Mouse (Mus musculus) stomach, postnatal 0 days (tissue): ENCODE data around the gene Pear1. TPM values are rescaled to one million over a fixed set of nuclear protein-coding genes. Genes with fewer than 3 reads are reported as not detected.

Experiments used
- ATAC-seq: fragments of 200-750 bp; cut with Nextera tagmentation; 2 replicates; pipeline ENCODE4 v1.8.0; 2017; ENCODE audit not compliant: low FRiP score, low TSS enrichment
- DNase-seq: peaks from one replicate; pipeline ENCODE4 v3.0.0-alpha.2; 2016; ENCODE audit warnings: low spot score
- H3K27ac ChIP-seq: fragments of 300-500 bp; sonication (generic); replicated peaks from 2 replicates; pipeline ENCODE4 v1.5.1; 2014; ENCODE audit warnings: mild to moderate bottlenecking, control low read depth
- H3K27me3 ChIP-seq: fragments of 300-500 bp; sonication (generic); 2 replicates; pipeline ENCODE4 v1.6.1; 2014; ENCODE audit warnings: low read length; ENCODE audit not compliant: control insufficient read depth, insufficient read depth
- H3K36me3 ChIP-seq: fragments of 300-500 bp; sonication (generic); 2 replicates; pipeline ENCODE4 v1.6.1; 2014; ENCODE audit warnings: low read length, mixed read lengths; ENCODE audit not compliant: control insufficient read depth, insufficient read depth
- H3K4me1 ChIP-seq: fragments of 300-500 bp; sonication (generic); replicated peaks from 2 replicates; pipeline ENCODE4 v1.6.1; 2014; ENCODE audit warnings: antibody characterized with exemption; ENCODE audit not compliant: control insufficient read depth, insufficient read depth
- H3K4me2 ChIP-seq: fragments of 300-500 bp; sonication (generic); replicated peaks from 2 replicates; pipeline ENCODE4 v1.6.1; 2014; ENCODE audit warnings: low read depth, mild to moderate bottlenecking, control low read depth, moderate library complexity
- H3K4me3 ChIP-seq: fragments of 300-500 bp; sonication (generic); 2 replicates; pipeline ENCODE4 v1.5.1; 2014; ENCODE audit warnings: low read depth, low read length, control low read depth
- H3K9ac ChIP-seq: fragments of 300-500 bp; sonication (generic); 2 replicates; pipeline ENCODE4 v1.6.1; 2014; ENCODE audit warnings: mild to moderate bottlenecking, low read length, control low read depth, mixed read lengths
- H3K9me3 ChIP-seq: fragments of 300-500 bp; sonication (generic); 2 replicates; pipeline ENCODE4 v1.6.1; 2016; ENCODE audit warnings: low read length; ENCODE audit not compliant: control insufficient read depth
- CTCF ChIP-seq: IDR thresholded peaks from 2 replicates; pipeline ENCODE4 v1.5.1; 2016; ENCODE audit warnings: antibody characterized with exemption, low read depth, mild to moderate bottlenecking, moderate library complexity
- EP300 ChIP-seq: optimal IDR thresholded peaks from 2 replicates; pipeline ENCODE3; 2016; ENCODE audit warnings: antibody characterized with exemption
- WGBS: fragments of 180-500 bp; shearing (Covaris S2); extraction: QIAGEN DNeasy Blood & Tissue Kit; methylation state at CpG from one replicate; pipeline ENCODE4 v1.1.7; 2014; 5-methylcytosine and 5-hydroxymethylcytosine counted together
- polyA plus RNA-seq: library from polyadenylated mRNA; unstranded; fragments of >200 nt; fragmentation: Nextera tagmentation; extraction: Ambion mirVana; gene quantifications from 2 replicates; pipeline ENCODE4 v1.2.1, GENCODE M21; 2015

Gene Pear1
- polyA plus RNA-seq, 1 experiment from 2014 or later: 6.1 TPM

- ATAC-seq: no peak
- H3K4me2 ChIP-seq: no peak overlapping the region
- no peak for DNase-seq
- H3K27me3 ChIP-seq: 0 out of 2 replicates have a peak, but pooled peaks cover 10% of the 10 kb centered on the region
- no peak overlapping the region for H3K9ac ChIP-seq
- no peak overlapping the region for H3K27ac ChIP-seq
- 41% methylated on average over 5 of the region's 5 CpGs for WGBS
- no peaks in the 10 kb centered on the region for H3K4me1 ChIP-seq
- H3K9me3 ChIP-seq: no peaks in the 10 kb centered on the region
- no peak overlapping the region for H3K4me3 ChIP-seq
- H3K36me3 ChIP-seq: no peaks in the 10 kb centered on the region
- TF ChIP-seq EP300: no peak
- TF ChIP-seq CTCF: no peak
Measured at GRCm38 (mm10) chr3:87789768-87790167, 34.3 kb downstream of the Pear1 start.

- no peak overlapping the region for H3K4me2 ChIP-seq
- no peaks in the 10 kb centered on the region for H3K36me3 ChIP-seq
- H3K27ac ChIP-seq: no peak overlapping the region
- H3K4me3 ChIP-seq: no peak overlapping the region
- WGBS: 63% methylated on average over 1 of the region's 1 CpGs
- TF ChIP-seq EP300 (no peak), CTCF (no peak)
- H3K9ac ChIP-seq: no peak overlapping the region
- 0 out of 2 replicates have a peak, but pooled peaks cover 10% of the 10 kb centered on the region for H3K27me3 ChIP-seq
- H3K9me3 ChIP-seq: no peaks in the 10 kb centered on the region
- ATAC-seq: no peak
- no peaks in the 10 kb centered on the region for H3K4me1 ChIP-seq
- DNase-seq: no peak
Measured at GRCm38 (mm10) chr3:87789248-87789647, 34.9 kb downstream of the Pear1 start.

GRCm38 (mm10) chr3:87785626-87786214 is 38.4 kb downstream of the Pear1 start:
- no peak for ATAC-seq
- H3K9ac ChIP-seq: no peak overlapping the region
- no peak for DNase-seq

GRCm38 (mm10) chr3:87785156-87785555 is 39.0 kb downstream of the Pear1 start:
- H3K4me2 ChIP-seq: no peak overlapping the region
- H3K9ac ChIP-seq: no peak overlapping the region
- no peak overlapping the region for H3K4me3 ChIP-seq
- H3K9me3 ChIP-seq: no peaks in the 10 kb centered on the region
- no peak for DNase-seq
- WGBS: 51% methylated on average over 5 of the region's 5 CpGs
- TF ChIP-seq EP300 (no peak), CTCF (no peak)
- no peaks in the 10 kb centered on the region for H3K4me1 ChIP-seq
- H3K36me3 ChIP-seq: no peaks in the 10 kb centered on the region
- ATAC-seq: no peak
- no peaks in the 10 kb centered on the region for H3K27me3 ChIP-seq
- H3K27ac ChIP-seq: no peak overlapping the region

More at GRCm38 (mm10) chr3:87785626-87786214, 38.4 kb downstream of the Pear1 start:
- Histone ChIP-seq H3K9me3 (no peaks in the 10 kb centered on the region), H3K4me1 (no peaks in the 10 kb centered on the region), H3K4me2 (no peak overlapping the region), H3K27ac (no peak overlapping the region), H3K36me3 (no peaks in the 10 kb centered on the region), H3K27me3 (0 out of 2 replicates have a peak, but pooled peaks cover 4% of the 10 kb centered on the region), H3K4me3 (no peak overlapping the region)
- TF ChIP-seq EP300 (no peak), CTCF (no peak)
- WGBS: 31% methylated on average over 6 of the region's 6 CpGs

GRCm38 (mm10) chr3:87783282-87784023 is 40.7 kb downstream of the Pear1 start:
- Histone ChIP-seq H3K36me3 (no peaks in the 10 kb centered on the region), H3K9me3 (no peaks in the 10 kb centered on the region), H3K4me3 (no peak overlapping the region), H3K27ac (0 out of 2 replicates have a peak overlapping the region, but pooled peaks have one; percentile 30), H3K4me2 (no peak overlapping the region), H3K9ac (no peak overlapping the region), H3K4me1 (no peaks in the 10 kb centered on the region), H3K27me3 (no peaks in the 10 kb centered on the region)
- WGBS: 79% methylated on average over 25 of the region's 25 CpGs
- peak; percentile 22; the same call in 1 of the 2 replicates for ATAC-seq
- no peak for TF ChIP-seq EP300
- no peak for DNase-seq

- Histone ChIP-seq H3K4me3 (no peak overlapping the region), H3K4me2 (no peak overlapping the region), H3K27me3 (no peaks in the 10 kb centered on the region), H3K4me1 (no peaks in the 10 kb centered on the region), H3K9ac (no peak overlapping the region), H3K36me3 (no peaks in the 10 kb centered on the region), H3K9me3 (no peaks in the 10 kb centered on the region), H3K27ac (no peak overlapping the region)
- TF ChIP-seq CTCF (no peak), EP300 (no peak)
- no peak for DNase-seq
- no peak for ATAC-seq
- 59% methylated on average over 2 of the region's 2 CpGs for WGBS
Measured at GRCm38 (mm10) chr3:87779086-87779485, 45.0 kb downstream of the Pear1 start.
